20 mouse cellular contexts compared by ENCODE assay signal in the genomic region with DNA sequence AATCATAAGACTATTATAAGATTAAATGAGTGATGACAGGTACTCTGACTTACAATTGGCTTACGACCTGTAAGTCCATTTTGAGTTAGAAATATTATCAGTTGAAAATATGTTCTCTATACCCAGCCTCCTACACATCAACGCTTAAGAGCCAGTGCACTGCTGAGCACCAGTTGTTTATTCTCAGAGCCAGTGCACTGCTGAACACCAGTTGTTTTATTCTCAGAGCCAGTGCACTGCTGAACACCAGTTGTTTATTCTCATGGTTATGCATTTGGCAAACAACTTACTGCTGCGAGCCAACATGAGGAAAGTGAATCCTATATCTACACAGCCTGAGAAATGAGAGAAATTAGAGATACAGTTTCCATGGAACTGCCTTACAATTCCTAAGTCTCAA. TPM values are rescaled to one million over a fixed set of nuclear protein-coding genes. Genes with fewer than 3 reads are reported as not detected.
DNase-seq lines count a peak whose midpoint lies in the region; ATAC-seq and TF ChIP-seq lines count a peak whose summit lies in the region.
"Had no signal": no experiment of that assay in that cellular context is flagged by ENCODE, and none has a peak within 500 bp of the region (broad histone marks: within the 10 kb centered on the region; RNA-seq: fewer than 3 reads in every experiment).

No protein-coding gene starts in this region.

- H3K9ac ChIP-seq in heart, embryonic 16.5 days (ENCODE audit: low read length), result no peak overlapping the region
- H3K9ac ChIP-seq in lung, embryonic 14.5 days, result no peak overlapping the region
- H3K9ac ChIP-seq: embryonic facial prominence, embryonic 13.5 days; forebrain, embryonic 13.5 days; heart, embryonic 13.5 days; hindbrain, embryonic 15.5 days had no signal

- 0 out of 2 replicates have a peak, but pooled peaks have one; percentile 25 for ATAC-seq in heart, embryonic 16.5 days (replicated peaks; ENCODE audit: extremely low read depth, insufficient read depth, low FRiP score)
- ATAC-seq in lung, embryonic 14.5 days (ENCODE audit: insufficient read depth), result peak; percentile 76; the same call in 1 of the 2 replicates
- ATAC-seq: activated CD4-positive, CD25-positive, alpha-beta regulatory T cell, adult 4 months; forebrain, embryonic 13.5 days; Patski had no signal

- no peak for TF ChIP-seq POLR2A in lung, adult 2 months (IDR thresholded peaks at IDR 0.05; ENCODE audit: borderline replicate concordance, extremely low read depth, low read depth, low read length)

- no peaks in the 10 kb centered on the region for H3K36me3 ChIP-seq in heart, embryonic 16.5 days (ENCODE audit: control insufficient read depth, insufficient read depth)
- no peaks in the 10 kb centered on the region for H3K36me3 ChIP-seq in lung, embryonic 14.5 days (ENCODE audit: insufficient read depth)
- H3K36me3 ChIP-seq: embryonic facial prominence, embryonic 13.5 days; heart, embryonic 13.5 days; hindbrain, embryonic 15.5 days had no signal

- no peaks in the 10 kb centered on the region for H3K9me3 ChIP-seq in heart, embryonic 16.5 days (replicated peaks; ENCODE audit: control insufficient read depth, low read length)
- H3K9me3 ChIP-seq in lung, embryonic 14.5 days (ENCODE audit: low read depth, low read length), result no peaks in the 10 kb centered on the region
- H3K9me3 ChIP-seq: embryonic facial prominence, embryonic 13.5 days; forebrain, embryonic 13.5 days; heart, embryonic 13.5 days; hindbrain, embryonic 15.5 days had no signal

- intact Hi-C loops in heart, postnatal 36 days (cut with DNase I), result loop anchor here (5.0 kb wide), 2 partner anchors 68 to 113 kb away; no protein-coding TSS in a partner anchor

- no peak overlapping the region for H3K27ac ChIP-seq in heart, embryonic 16.5 days (ENCODE audit: low read length)
- H3K27ac ChIP-seq in lung, embryonic 14.5 days (ENCODE audit: low read depth), result no peak overlapping the region
- H3K27ac ChIP-seq: embryonic facial prominence, embryonic 13.5 days; forebrain, embryonic 13.5 days; heart, embryonic 13.5 days; hindbrain, embryonic 15.5 days had no signal

- no peak for DNase-seq in heart, postnatal 36 days
- DNase-seq in kidney, postnatal 4 days, result peak; percentile 29 to 45
- DNase-seq in kidney, postnatal 25 days, result no peak
- peak; percentile 67 for DNase-seq in lung, embryonic 14.5 days
- no peak for DNase-seq in lung, adult 2 months
- DNase-seq: adrenal gland, postnatal 14 days; cerebellum, adult 11-12 months; cerebellum, adult 9-10 months; gastrocnemius, postnatal 36 days; heart, adult 11 months; heart, postnatal 10 days had no signal

- H3K4me1 ChIP-seq in heart, embryonic 16.5 days (ENCODE audit: control insufficient read depth, insufficient read depth, low read length), result peaks cover 8% of the 10 kb centered on the region; the same call in 1 of the 2 replicates
- H3K4me1 ChIP-seq in lung, embryonic 14.5 days (ENCODE audit: insufficient read depth), result no peaks in the 10 kb centered on the region
- H3K4me1 ChIP-seq in lung, adult 2 months (ENCODE audit: control insufficient read depth, insufficient read depth, low read length), result peaks cover 4% of the 10 kb centered on the region

- H3K4me2 ChIP-seq in heart, embryonic 16.5 days (ENCODE audit: low read depth, low read length), result no peak overlapping the region
- no peak overlapping the region for H3K4me2 ChIP-seq in lung, embryonic 14.5 days
- H3K4me2 ChIP-seq: embryonic facial prominence, embryonic 13.5 days; forebrain, embryonic 13.5 days; heart, embryonic 13.5 days; hindbrain, embryonic 15.5 days had no signal

- H3K4me3 ChIP-seq in heart, embryonic 16.5 days (ENCODE audit: low read length), result no peak overlapping the region
- no peak overlapping the region for H3K4me3 ChIP-seq in lung, embryonic 14.5 days (ENCODE audit: low read depth, low read length)
- no peak overlapping the region for H3K4me3 ChIP-seq in lung, adult 2 months (replicated peaks; ENCODE audit: extremely low read depth, low read depth, low read length)
- H3K4me3 ChIP-seq: embryonic facial prominence, embryonic 13.5 days; forebrain, embryonic 13.5 days; heart, embryonic 13.5 days; hindbrain, embryonic 15.5 days had no signal

- H3K27me3 ChIP-seq in heart, embryonic 16.5 days (ENCODE audit: control insufficient read depth, insufficient read depth, low read length), result no peaks in the 10 kb centered on the region
- H3K27me3 ChIP-seq in lung, embryonic 14.5 days (ENCODE audit: insufficient read depth, low read length), result peaks cover 10% of the 10 kb centered on the region; the same call in 1 of the 2 replicates
- H3K27me3 ChIP-seq: CH12.LX; hindbrain, embryonic 15.5 days; Patski had no signal

- TF ChIP-seq CTCF in lung, embryonic 14.5 days (IDR thresholded peaks at IDR 0.05; ENCODE audit: low read depth), result no peak
- TF ChIP-seq CTCF in lung, adult 2 months (IDR thresholded peaks at IDR 0.05; ENCODE audit: insufficient read depth, low read length), result no peak

- WGBS in heart, embryonic 16.5 days, result 43% methylated on average over 3 of the region's 3 CpGs
- WGBS in lung, embryonic 14.5 days, result 42% methylated on average over 3 of the region's 3 CpGs
- 50% methylated on average over 3 of the region's 3 CpGs for WGBS in lung, adult 2 months

RNA-seq across cellular contexts. Expression of a gene that starts 2.3 kb away (rescaled TPM):
- 9.0 and 10.8 TPM in 2 replicates for polyA plus RNA-seq in heart, embryonic 16.5 days (2015; fragmentation: Nextera tagmentation; extraction: Ambion mirVana)
- 100 to 1,000 TPM; 138 TPM for total RNA-seq in heart, postnatal 36 days (2021)
- 0.84 and 1.0 TPM in 2 replicates for polyA plus RNA-seq in lung, embryonic 14.5 days (2014; fragmentation: Nextera tagmentation; extraction: Ambion mirVana)
- 3.1 and 5.4 TPM in 2 replicates for polyA plus RNA-seq in lung, adult 2 months (2012; rRNA removed)
- total RNA-seq: CH12.LX; hematopoietic stem cell, adult 5-6 weeks had no signal

Comparison
In these comparisons a context has a peak if more than half of its experiments do, and no peak if none do; other contexts are left out.
1. DNase-seq: peak in kidney, postnatal 4 days (2 of 2) and lung, embryonic 14.5 days (single experiment); none in heart, postnatal 36 days (0 of 2), kidney, postnatal 25 days (0 of 2) and lung, adult 2 months (single experiment).